Mouse (Mus musculus): ENCODE results near the gene Lhfpl5.

DNA sequence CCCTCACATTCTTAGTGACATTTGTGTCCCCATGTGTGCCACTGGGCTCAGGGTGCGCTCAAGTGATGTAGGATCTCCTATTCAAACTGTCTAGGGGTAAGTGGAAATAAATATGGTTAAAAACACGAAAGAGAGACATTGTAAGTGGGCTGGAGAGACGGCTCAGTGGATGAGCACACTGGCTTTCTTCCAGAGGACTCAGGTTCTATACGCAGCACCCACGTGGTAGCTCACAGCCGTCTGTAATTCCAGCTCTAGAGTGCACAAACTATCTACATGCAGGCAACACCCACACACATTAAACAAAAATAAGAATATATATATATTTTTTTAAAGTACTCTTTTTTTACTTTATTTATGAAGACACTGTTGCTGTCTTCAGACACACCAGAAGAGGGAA is 2.5 kb upstream of the Lhfpl5 start:
- TF ChIP-seq CTCF (IDR thresholded peaks at IDR 0.05; ENCODE audit: borderline replicate concordance, control insufficient read depth, extremely low read depth, insufficient read depth, low read length, poor library complexity) (no peak), POLR2A (IDR thresholded peaks at IDR 0.05; ENCODE audit: control insufficient read depth, extremely low read depth, insufficient read depth, low read length, poor library complexity) (no peak)

All from thymus, adult 2 months (tissue).